Mouse (Mus musculus) skeletal muscle tissue, adult 2 months (tissue): Measurements from ENCODE around the gene Hspe1.
"Not testable (repeated sequence)": the region's sequence is repeated elsewhere in the genome, so short reads cannot be mapped to it uniquely, and the experiment has no call there.

Experiments used
- DNase-seq: peaks from one replicate; pipeline ENCODE4 v3.0.0-alpha.2; 2012; ENCODE audit warnings: low read depth, low spot score

Hspe1 gene

DNA sequence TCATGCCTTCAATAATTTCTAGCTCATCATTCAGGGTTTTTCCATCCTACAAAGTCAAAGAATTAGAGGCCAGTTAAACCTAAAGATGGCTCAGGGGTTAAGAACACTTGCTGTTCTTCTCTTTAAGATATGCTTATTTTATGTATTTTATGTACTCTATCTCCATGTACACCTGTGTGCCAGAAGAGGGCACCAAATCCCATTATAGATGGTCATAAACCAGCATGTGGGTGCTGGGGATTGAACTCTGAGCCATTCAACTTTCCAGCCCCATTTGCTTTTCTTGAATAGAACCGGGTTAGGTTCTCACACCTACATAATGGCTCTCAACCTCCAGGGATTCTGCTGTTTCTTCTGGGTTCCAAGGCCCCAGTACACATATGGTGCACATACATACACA lies 5.8 kb upstream of the Hspe1 start:
- no peak for DNase-seq

DNA sequence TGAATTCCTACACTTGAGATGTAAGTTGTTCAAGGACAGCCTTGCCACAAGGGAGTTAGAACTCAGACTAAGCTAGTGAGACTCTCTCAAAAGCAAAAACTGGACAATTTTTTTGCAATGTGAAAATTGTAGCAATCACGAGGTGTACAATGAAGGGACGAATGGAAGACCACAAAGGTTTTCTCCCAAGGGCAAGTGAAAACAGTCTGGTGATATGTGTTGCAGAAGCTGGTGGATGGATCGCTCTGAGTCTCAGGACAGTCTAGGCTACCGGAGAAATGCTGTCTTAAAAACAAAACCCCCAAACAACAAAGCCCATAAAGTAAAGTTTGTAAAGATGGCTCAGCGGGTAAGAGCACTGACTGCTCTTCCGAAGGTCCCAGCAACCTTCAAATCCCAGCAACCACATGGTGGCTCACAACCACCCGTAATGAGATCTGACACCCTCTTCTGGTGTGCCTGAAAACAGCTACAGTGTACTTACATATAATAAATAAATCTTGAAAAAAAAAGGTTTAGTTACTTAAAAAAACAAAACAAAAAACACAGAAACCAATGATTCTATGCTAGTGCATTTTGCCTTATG lies 2.1 kb upstream of the Hspe1 start:
- no peak for DNase-seq

DNA sequence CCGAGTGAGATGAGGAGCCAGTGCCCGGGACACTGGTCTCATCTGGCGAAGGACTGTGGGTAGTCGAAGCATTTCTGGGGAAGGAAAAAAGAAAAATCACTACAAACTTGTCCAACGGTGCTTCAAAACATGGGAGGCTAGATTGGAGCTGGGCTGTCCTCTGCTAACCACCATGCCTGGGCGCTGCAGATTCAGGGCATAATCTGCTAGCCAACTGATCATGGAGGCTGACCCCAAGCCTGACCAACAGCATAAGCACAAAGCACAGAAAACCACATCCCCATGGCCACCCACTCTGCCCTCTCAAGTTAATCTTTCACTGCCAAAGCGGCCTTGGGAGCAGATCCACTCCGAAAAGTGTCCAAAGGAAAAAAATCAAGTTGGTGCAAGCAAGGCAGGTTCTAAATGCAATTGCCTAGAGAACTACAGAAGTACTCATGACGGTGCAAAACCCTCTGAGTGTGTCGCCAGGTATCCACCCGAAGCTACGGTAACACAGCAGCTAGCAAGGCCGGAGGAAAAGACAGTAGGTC lies 998 bp upstream of the Hspe1 start:
- DNase-seq: no peak

DNA sequence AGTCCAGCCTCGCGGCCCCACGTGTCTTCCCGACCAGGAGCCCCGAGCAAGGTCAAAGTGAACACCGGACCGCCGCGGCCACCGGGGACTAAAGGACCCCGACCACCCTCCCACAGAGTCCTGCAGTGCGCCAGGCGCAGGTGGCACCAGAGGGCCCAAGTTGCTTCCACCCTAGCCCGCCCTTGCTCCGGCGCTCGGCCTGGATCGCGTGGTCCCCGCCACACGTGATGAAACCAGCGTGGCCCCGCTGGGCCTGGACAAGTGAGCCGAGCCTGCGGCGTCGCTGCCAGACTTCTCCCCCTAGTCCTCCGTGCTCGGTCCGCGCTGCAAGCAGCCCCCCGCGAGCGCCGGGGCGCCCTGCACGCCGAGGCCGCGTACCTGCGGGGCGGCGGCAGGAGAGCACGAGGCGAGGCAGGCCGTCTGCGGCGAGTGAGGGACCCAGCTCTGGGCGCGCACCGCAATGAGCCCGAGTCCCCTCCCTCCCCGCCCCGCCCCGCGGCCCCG lies 479 bp upstream of the Hspe1 start:
- peak; percentile 71 for DNase-seq

DNA sequence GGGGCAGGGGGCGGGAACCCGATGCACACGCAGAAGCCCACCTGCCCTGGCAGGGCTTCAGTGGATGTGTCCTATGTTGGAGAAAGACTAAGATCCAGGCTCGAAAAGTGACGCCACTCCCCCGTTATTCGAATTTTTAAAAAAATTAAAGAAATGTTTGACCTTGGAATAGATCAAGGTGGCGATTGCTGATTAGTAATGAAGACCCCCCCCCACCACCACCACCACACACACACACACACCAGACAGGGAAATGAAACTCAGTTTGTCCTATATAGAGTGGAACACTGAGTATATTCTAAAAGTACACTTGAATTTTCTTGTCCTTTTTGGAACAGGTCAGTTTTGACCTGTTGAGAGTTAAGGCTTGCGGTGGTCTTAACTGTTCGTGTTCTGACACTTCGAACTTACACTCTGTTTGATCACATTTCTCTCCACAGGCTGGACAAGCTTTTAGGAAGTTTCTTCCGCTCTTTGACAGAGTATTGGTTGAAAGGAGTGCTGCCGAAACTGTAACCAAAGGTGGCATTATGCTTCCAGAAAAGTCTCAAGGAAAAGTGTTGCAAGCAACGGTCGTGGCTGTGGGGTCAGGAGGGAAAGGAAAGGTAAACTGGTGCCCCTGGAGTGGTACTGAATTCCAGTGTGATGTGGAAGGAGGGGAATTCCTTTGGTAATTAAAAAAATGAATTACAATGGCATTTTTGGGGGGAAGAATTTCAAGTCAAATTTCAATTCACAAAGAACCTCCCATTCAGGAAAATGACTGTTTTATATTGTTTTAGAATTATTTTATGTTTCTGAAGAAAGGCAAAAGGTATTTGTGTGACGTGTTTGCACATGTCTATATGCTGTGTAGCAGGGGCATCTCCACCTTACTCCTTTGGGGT lies 922 bp downstream of the Hspe1 start:
- DNase-seq: no peak

DNA sequence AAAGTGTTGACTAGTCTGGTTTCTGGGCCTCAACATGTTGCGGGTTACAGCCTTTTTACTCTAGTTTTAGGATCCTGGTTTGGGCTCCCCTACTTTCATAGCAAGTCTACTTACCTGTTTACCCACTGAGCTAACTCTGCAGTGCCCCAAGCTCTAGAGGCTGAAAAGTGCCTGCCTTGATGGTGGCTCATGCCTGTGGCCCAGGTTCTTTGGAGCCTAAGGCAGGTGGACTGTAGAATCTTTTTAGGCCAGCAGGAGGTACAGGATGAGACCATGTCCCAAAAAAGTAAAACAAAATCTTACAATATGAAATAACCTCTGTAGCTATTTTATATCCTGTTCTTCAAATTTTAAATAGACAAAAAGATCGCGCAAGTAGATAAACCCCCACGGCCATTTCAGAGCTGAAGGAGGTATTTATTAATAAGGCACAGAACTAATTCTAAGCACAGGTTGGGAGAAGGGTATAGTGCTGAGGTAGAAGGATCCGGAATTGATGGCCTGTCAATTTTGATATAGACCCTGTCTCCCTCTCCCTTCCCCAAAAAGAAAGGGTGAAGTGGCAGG lies 1.6 kb downstream of the Hspe1 start:
- DNase-seq: no peak

DNA sequence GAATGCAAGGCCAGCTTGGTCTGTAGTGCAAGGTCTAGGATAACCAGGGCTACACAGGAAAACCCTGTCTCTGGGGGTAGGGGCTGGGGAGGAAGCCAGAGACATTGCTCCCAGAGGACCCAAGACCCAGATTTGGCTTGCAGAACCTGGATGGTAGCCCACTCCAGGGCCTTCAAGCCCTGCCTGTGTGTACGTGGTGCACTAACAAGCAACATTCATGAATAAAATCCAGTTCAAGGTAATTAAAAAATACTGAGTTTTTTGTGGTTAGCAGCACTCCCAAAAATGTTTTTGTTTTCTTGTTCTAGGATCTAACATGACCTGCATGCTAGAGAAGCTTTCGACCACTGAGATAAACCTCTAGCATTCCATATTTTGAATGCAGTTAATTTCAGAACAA lies 4.1 kb downstream of the Hspe1 start:
- DNase-seq: no peak

DNA sequence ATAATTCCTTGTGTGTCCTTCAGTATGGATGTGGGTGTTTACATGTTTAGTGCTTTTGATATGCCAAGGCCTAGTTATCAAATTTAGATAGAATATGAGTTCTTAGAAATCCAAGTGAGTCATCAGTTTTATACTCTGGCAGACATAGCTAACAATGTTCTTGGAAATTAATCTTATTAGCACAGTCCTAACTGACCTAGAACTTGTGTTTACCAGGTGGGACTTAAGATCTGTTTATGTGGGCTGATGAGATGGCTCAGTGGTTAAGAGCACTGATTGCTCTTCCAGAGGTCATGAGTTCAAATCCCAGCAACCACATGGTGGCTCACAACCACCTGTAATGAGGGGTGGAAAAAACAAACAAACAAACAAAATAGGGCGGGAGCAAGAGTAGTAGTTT lies 4.5 kb downstream of the Hspe1 start:
- no peak for DNase-seq

DNA sequence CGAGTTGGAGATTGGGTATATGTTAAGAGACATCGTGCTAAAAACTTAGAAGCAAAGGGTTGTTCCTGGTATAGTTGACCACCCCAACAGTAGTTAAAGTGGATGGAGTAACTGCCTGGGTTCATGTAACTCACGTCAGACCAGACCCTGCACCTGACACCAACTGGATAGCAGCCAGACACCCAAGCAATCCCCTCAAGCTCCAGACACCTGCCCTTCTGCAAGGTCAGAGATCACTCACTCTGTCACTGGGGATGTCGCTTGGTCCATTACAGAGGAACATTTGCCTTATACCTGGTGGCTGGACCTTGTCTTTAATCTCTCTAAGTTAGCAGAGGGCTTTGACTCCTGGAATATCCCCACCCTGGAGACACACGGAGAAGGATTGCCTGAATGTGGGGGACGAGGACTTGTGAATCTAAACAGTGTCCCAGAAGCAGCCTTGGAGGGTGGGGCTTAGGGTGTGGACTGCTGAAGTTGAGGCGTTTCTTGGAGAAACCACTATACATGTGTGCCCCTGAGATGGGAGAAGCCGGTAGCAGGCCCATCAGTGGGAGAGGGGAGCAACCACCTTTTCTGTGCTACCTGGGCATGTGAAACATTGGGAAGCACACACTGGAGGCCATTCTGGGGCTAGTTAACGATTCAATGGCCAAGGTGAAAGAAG lies 19.1 kb downstream of the Hspe1 start:
- no peak for DNase-seq

DNA sequence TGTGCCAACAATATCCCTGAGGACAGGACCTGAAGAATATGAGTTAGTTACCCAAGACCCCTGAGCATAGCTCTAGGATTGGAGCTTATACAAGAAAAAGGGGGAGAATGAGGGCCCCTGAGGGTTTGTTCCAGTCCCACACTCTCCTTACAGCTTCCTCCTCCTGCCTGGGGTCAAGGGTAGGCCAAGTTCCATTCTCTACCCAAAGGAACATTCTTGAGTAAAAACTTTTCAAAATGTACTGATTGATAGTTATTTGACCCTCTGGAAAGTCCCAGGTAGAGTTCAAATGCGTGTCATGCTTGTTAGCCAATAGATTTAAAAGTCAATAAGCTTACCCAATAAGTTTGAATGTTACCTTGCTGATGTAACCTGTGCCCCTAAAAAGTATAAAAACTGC lies 19.7 kb downstream of the Hspe1 start:
- DNase-seq: no peak

DNA sequence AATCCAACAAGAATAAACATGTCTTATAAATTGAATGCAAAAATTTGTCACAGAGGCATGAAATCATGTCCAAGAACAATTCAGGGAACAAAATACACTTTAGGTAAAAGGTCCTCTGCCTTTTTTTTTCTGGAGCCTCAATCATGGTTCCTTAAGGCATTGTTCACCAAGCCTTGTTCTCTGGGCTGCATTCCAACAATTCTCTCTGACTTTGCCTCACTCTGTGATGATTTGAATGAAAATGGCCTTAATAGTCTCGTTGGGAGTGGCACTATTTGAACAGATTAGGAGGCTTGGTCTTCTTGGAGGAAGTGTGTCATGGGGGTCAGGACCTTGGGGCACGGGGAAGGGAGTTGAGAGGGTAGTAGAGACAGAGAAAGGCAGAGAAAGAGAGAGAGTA lies 20.5 kb downstream of the Hspe1 start:
- DNase-seq: no peak

DNA sequence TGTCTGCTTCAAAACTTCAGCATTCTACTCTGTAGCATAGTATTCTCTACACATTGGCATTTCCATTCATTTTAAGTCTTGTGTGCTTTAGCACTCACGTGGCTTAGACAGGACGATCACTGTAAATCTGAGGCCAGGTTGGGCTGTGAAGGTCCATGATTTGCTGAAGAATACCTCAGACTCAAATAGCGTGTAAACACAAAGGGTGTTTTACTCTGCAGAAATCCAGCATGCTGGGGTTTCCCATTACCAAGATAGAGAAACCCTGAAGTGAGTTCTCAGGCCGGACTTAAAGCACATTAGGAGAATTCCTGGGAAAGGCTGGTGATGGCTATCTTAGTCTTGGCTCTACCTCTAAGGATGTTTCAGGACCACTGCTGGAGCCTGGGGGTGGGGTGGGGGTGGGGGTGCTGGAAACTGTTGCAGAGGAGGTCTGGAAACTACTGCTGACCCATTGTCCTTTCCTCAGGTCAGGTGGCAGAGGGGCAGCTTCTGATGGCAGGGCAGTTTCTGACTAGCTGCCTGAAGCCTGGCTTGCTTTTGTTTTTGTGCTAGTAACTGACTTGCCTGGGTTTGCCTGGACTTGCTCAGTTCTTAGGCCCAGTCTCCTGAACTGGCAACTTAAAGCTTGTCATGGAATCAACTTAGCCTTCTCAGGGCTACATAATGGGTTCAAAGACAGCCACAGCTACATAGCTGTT lies 21.3 kb downstream of the Hspe1 start:
- no peak for DNase-seq

DNA sequence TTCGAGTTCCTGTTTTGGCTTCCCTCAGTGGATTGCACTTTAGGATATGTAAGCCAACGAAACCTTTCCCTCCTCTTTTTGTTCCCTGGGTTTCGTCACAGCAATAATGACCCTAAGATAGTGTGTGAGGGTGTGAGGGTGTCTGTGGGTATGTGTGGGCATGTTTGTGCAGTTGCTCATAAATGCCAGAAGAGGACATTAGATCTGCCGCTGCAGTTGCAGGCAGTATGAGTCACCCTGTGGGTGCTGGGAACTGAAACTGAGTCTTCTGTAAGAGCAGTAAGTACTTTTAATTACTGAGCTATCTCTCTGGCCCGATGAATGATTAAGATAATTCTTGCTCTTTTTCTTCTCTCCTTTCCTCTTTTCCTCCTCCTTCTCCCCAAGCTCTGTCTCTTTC lies 35.1 kb downstream of the Hspe1 start:
- no peak for DNase-seq

DNA sequence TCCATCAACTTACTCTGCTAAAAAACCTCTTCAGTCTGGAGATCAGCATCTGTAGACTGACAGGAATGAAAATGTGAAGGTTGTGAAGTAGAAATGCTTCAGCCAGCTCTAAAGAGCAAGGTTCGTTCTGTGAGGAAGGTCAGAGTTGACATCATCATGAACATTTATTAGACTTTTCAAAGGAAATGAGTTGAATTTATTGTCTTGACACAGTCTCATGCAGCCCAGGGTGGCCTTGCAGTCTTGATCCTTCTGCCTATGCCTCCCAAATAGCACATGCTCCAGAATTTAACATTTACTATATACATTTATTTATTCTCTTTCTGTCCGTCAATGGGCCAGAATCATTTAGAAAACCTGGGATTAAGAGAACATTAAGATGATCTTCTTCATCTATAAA lies 35.6 kb downstream of the Hspe1 start:
- no peak for DNase-seq

DNA sequence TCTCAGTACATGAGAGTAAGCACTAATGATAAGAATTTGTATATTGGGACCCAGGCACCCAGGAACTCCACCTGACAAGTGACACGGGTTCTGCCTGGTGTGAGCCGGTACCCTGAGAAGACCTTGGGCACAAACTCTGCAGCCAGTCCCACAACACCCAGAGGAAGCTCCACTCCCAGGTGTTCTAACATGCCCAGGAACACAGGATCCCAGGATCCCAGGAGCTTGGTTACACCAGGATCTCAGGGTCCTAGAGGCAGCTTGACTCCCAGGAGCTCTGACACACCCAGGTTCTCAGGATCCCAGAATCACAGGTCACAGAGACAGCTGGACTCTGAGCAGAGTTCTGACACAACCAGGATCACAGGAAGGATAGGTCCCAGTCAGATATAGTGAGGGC lies 36.2 kb downstream of the Hspe1 start:
- not testable (repeated sequence) for DNase-seq

DNA sequence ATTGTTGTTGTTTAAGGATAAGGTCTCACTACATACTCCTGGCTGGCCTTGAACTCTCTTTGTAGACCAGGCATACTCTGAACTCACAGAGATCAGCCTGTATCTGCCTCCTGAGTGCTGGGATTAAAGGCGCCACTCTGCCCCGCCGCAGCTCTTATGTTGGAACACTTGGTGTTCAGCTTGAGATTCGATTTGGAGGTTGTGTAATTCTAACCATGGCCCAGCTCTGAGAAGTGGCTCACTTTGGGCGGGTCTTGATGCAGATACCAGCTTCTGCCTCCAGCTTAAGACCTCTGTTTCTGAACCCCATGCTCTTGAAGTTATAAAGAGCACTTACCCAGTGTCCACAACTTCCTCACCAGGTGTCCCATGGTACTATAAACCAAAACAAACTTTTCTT lies 41.8 kb downstream of the Hspe1 start:
- no peak for DNase-seq

DNA sequence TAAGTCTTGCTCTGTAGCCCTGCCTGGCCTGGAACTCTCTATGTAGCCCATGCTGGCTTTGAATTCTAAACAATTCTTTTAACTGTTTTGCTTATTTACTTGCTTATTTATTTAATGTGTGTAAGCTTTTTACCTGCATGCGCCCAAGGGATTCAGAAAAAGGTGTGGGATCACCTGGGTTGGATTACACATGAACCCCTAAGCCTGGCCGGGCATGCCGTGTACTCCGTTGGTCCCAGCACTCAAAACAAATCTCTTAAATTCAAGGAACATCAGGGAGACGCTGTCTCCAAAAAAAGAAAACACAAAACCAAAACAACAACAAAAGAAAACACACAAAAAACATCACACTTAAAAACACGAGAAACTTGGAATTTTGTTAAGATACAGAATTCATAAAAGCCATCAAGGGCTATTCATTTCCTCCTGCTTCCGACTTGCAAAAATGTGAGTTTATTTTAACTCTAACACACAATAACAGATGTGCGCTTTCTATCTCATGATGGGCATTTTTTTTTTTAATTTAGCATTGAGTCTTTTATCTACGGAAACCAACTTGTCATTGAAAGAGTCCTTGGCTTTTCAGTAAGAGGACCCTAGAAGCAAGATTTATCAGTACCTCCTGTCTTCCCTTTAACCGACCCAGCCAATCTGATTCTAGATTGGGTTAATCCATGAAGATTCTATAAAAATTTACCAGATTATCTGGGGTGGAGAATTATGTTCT lies 42.4 kb downstream of the Hspe1 start:
- no peak for DNase-seq

DNA sequence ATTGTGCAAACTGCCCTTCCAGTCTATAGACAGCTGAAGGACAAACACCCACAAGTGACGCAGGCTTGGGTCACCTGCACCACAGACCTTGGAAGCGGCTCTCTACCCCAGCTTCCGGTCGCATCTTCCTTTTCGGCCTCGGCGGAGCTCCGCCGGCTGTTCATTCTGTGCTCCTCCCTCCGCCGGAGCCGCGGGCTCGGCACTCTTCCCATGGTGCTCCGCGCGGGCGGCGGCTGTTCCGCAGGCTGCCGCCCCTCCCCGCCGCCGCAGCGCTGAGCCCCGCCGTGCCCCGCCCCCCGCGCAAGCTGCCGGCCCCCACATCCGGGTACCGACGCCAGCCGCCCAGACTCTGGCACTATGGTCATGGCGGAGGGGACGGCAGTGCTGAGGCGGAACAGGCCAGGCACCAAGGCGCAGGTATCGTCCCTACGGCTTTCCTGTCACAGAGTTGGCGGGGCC lies 43.0 kb downstream of the Hspe1 start, which contains the start of gene Mob4:
Gene Mob4 (plus strand): TSS at position 289 of the 459 bp plus-strand sequence.
- peak; percentile 97 for DNase-seq

DNA sequence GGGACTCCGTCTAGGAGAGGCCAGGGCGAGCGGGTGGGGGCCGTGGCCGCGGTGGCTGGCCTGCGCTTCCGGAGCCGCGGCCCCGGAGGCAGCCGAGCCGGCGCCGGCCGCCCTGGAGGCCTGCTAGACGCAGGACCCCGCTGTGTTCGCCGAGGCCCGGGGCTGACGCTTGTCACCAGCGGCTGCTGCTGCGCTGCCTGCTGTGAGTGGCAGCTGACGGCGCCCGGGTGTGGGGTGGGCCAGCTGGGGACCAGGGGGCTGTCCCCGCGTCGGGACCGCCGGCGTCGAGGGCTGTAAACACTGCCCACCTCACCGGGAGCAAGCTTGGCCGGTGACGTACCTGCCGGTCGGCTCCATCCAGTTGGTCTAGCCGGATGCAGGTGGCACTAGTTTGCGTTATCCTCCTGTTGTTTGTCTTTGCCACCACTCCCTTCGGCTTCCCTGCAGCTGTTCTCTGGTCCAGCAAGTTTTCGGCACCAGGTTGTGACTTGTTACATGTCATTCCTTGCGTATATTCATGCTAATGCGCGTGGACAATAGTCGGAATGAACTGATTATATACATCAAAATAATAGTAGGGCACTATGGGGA lies 43.6 kb downstream of the Hspe1 start:
- DNase-seq: peak; percentile 26

DNA sequence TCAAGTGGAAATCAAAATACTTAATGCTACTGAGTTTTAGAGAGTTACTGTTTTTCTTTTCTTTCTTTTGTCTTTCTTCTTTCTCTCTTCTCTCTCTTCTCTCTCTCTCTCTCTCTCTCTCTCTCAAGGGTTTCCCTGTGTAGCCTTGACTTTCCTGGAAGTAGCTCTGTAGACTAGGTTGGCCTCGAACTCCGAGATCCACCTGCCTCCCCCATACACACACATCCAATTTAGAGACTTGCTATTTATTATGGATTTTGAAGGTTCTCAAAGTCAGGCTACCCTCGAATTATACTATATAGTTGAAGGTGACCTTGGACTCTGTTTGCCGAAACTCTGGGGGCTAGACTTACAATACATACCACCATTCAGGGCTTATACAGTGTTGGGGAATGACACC lies 44.4 kb downstream of the Hspe1 start:
- DNase-seq: no peak
